Mouse (Mus musculus): ENCODE data around the gene Tbc1d32. TPM values are rescaled to one million over a fixed set of nuclear protein-coding genes. Genes with fewer than 3 reads are reported as not detected.

Tbc1d32 gene
- polyA plus RNA-seq, 1 experiment from 2014 or later, result 2.7 TPM

- Histone ChIP-seq H3K9ac (peak overlapping the region; percentile 58; the same call in 1 of the 2 replicates), H3K4me1 (replicated peaks) (no peaks in the 10 kb centered on the region; the same call in 1 of the 2 replicates), H3K36me3 (no peaks in the 10 kb centered on the region), H3K9me3 (replicated peaks) (no peaks in the 10 kb centered on the region), H3K27ac (ENCODE audit: poor library complexity, severe bottlenecking) (peak overlapping the region; percentile 70), H3K4me2 (peak overlapping the region; percentile 68), H3K4me3 (peak overlapping the region; percentile 52), H3K27me3 (replicated peaks) (no peaks in the 10 kb centered on the region)
- ATAC-seq (ENCODE audit: insufficient number of reproducible peaks, low FRiP score), result peak; percentile 46
- WGBS, result 30% methylated on average over 1 of the region's 1 CpGs
These were observed 121.5 kb downstream of the Tbc1d32 start for GRCm38 (mm10) chr10:56106996-56107334.

DNA sequence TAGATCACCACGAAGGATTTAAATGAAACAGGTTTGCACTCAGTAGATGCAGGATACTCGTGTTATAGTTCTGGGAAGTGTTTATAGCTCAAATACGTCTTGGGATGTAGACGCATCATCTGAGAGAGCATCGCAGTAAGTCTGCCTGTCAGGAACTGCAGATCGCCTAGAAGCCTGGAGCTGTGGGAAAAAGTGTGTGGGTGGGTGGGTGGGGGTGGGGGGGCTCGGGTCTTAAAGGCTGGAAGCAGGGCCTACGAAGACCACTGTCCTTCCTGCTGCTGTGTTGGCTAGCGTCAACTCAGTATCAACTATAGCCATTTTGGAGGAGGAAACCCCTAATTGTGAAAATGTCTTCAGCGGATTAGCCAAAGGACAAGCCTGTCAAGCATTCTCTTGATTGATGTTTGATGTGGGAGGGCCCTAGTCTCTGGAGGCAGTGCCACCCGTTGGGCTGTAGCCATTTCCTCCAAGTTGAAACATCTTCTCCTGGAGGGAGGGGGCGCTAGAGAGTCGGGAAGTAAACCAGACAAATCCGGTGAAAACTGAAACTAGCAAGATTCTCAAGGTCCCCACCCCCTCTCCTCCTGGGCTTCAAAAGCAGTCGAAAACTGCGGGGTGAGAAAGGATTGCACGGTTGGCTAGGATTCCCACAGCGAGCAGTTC lies 122.0 kb downstream of the Tbc1d32 start, which contains the start of gene Msl3l2:
Gene Msl3l2 (plus strand): TSS at position 585 of the 663 bp plus-strand sequence.
- peak within 1 kb of the TSS; percentile 68 for H3K4me2 ChIP-seq
- H3K36me3 ChIP-seq, result no peaks in the 10 kb centered on the region
- H3K27me3 ChIP-seq (replicated peaks), result no peaks in the 10 kb centered on the region
- H3K4me3 ChIP-seq, result peak within 1 kb of the TSS; percentile 52
- 21% methylated on average over 18 of the region's 18 CpGs for WGBS
- peak within 1 kb of the TSS; percentile 58; the same call in 1 of the 2 replicates for H3K9ac ChIP-seq
- H3K4me1 ChIP-seq (replicated peaks), result no peaks in the 10 kb centered on the region; the same call in 1 of the 2 replicates
- peak; percentile 81 for ATAC-seq (ENCODE audit: insufficient number of reproducible peaks, low FRiP score)
- peak within 1 kb of the TSS; percentile 70 for H3K27ac ChIP-seq (ENCODE audit: poor library complexity, severe bottlenecking)
- no peaks in the 10 kb centered on the region for H3K9me3 ChIP-seq (replicated peaks)

GRCm38 (mm10) chr10:56099641-56100310 lies 128.7 kb downstream of the Tbc1d32 start:
- Histone ChIP-seq H3K9me3 (replicated peaks) (no peaks in the 10 kb centered on the region), H3K36me3 (no peaks in the 10 kb centered on the region), H3K4me3 (no peak overlapping the region), H3K27me3 (replicated peaks) (no peaks in the 10 kb centered on the region), H3K4me1 (replicated peaks) (no peaks in the 10 kb centered on the region), H3K27ac (ENCODE audit: poor library complexity, severe bottlenecking) (no peak overlapping the region), H3K4me2 (no peak overlapping the region), H3K9ac (no peak overlapping the region)
- no peak for ATAC-seq (ENCODE audit: insufficient number of reproducible peaks, low FRiP score)
- WGBS, result 84% methylated on average over 3 of the region's 3 CpGs

DNA sequence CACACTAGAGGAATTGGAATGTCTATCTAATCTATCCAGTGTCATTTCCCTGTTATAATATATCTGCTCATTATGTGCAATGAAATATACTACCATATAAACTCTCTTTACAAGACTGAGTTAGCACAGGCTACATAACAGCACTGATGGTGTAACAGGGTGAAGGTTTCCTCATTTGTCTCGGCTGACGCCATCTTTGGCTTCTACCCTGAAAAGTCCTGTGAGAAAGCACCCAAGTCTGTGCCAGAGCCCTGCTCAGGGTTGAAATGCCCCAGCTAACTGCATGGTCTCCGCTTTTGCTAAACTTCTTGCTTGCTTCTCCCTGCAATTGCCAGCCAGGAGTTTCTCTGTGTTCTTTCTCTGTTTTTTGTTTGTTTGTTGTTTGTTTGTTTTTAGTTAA lies 129.4 kb downstream of the Tbc1d32 start:
- Histone ChIP-seq H3K9ac (no peak overlapping the region), H3K4me1 (replicated peaks) (no peaks in the 10 kb centered on the region), H3K27me3 (replicated peaks) (no peaks in the 10 kb centered on the region), H3K36me3 (no peaks in the 10 kb centered on the region), H3K4me3 (no peak overlapping the region), H3K4me2 (no peak overlapping the region), H3K9me3 (replicated peaks) (no peaks in the 10 kb centered on the region), H3K27ac (ENCODE audit: poor library complexity, severe bottlenecking) (no peak overlapping the region)
- no peak for ATAC-seq (ENCODE audit: insufficient number of reproducible peaks, low FRiP score)
- 79% methylated on average over 3 of the region's 3 CpGs for WGBS

DNA sequence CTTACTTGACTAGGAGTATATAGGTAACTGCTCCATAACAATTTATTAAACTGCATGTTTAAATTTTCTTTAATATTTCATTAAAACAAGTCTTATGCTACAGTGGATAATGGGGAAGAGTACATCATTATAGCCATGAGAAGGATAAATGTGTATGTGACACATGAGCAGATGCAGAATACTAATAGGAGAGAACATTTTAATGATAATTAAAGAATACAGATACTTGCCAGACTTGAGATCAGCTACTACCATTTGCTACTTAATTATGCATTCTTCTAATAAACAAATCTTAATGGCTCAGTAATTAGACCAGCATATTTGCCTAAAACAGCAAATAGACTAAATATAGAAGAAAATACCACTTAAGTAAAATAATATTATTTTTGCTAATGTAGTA lies 131.7 kb downstream of the Tbc1d32 start:
- Histone ChIP-seq H3K9ac (no peak overlapping the region), H3K4me3 (no peak overlapping the region), H3K36me3 (no peaks in the 10 kb centered on the region), H3K9me3 (replicated peaks) (no peaks in the 10 kb centered on the region), H3K4me1 (replicated peaks) (no peaks in the 10 kb centered on the region), H3K4me2 (no peak overlapping the region), H3K27ac (ENCODE audit: poor library complexity, severe bottlenecking) (no peak overlapping the region), H3K27me3 (replicated peaks) (no peaks in the 10 kb centered on the region)
- ATAC-seq (ENCODE audit: insufficient number of reproducible peaks, low FRiP score), result no peak

GRCm38 (mm10) chr10:56094586-56094985 lies 133.9 kb downstream of the Tbc1d32 start:
- Histone ChIP-seq H3K4me1 (replicated peaks) (no peaks in the 10 kb centered on the region), H3K27me3 (replicated peaks) (no peaks in the 10 kb centered on the region), H3K9ac (no peak overlapping the region), H3K4me3 (no peak overlapping the region), H3K4me2 (no peak overlapping the region), H3K36me3 (no peaks in the 10 kb centered on the region), H3K27ac (ENCODE audit: poor library complexity, severe bottlenecking) (no peak overlapping the region), H3K9me3 (replicated peaks) (no peaks in the 10 kb centered on the region)
- WGBS, result 78% methylated on average over 5 of the region's 5 CpGs
- ATAC-seq (ENCODE audit: insufficient number of reproducible peaks, low FRiP score), result no peak

- Histone ChIP-seq H3K27me3 (replicated peaks) (no peaks in the 10 kb centered on the region), H3K4me3 (no peak overlapping the region), H3K4me2 (no peak overlapping the region), H3K9me3 (replicated peaks) (no peaks in the 10 kb centered on the region), H3K27ac (ENCODE audit: poor library complexity, severe bottlenecking) (no peak overlapping the region), H3K36me3 (no peaks in the 10 kb centered on the region), H3K9ac (no peak overlapping the region), H3K4me1 (replicated peaks) (no peaks in the 10 kb centered on the region)
- no peak for ATAC-seq (ENCODE audit: insufficient number of reproducible peaks, low FRiP score)
- 67% methylated on average over 4 of the region's 4 CpGs for WGBS
These were observed 138.8 kb downstream of the Tbc1d32 start for GRCm38 (mm10) chr10:56089714-56090113.

DNA sequence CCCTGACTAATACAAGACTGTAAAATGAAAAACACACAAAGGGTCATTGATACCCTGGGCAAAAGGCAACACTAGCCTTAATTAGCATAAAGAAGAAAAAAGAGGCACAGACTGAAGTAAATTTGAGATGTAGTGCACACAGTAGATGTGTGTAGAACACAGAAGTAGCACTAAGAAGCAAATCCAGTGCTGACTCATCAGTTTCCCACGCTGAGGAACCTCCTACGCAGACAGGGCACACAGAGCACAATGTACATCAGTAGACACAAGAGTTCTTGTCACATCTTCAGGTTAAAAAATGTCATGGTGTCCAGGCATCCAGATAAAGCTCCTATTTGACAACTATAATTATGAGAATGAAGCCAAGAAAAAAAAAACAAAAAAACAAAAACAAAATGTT lies 165.7 kb downstream of the Tbc1d32 start:
- H3K27me3 ChIP-seq (replicated peaks), result no peaks in the 10 kb centered on the region
- no peak for ATAC-seq (ENCODE audit: insufficient number of reproducible peaks, low FRiP score)
- no peaks in the 10 kb centered on the region for H3K9me3 ChIP-seq (replicated peaks)
- H3K4me1 ChIP-seq (replicated peaks), result no peaks in the 10 kb centered on the region
- H3K36me3 ChIP-seq, result no peaks in the 10 kb centered on the region
- WGBS, result 84% methylated on average over 2 of the region's 2 CpGs
- H3K4me2 ChIP-seq, result no peak overlapping the region
- no peak overlapping the region for H3K27ac ChIP-seq (ENCODE audit: poor library complexity, severe bottlenecking)
- no peak overlapping the region for H3K9ac ChIP-seq
- H3K4me3 ChIP-seq, result no peak overlapping the region

- Histone ChIP-seq H3K36me3 (no peaks in the 10 kb centered on the region), H3K4me1 (replicated peaks) (no peaks in the 10 kb centered on the region), H3K9ac (no peak overlapping the region), H3K4me2 (no peak overlapping the region), H3K27ac (ENCODE audit: poor library complexity, severe bottlenecking) (no peak overlapping the region), H3K4me3 (no peak overlapping the region), H3K27me3 (replicated peaks) (no peaks in the 10 kb centered on the region), H3K9me3 (replicated peaks) (no peaks in the 10 kb centered on the region)
- 82% methylated on average over 2 of the region's 2 CpGs for WGBS
- no peak for ATAC-seq (ENCODE audit: insufficient number of reproducible peaks, low FRiP score)
These were observed 167.2 kb downstream of the Tbc1d32 start for GRCm38 (mm10) chr10:56061238-56061830.

DNA sequence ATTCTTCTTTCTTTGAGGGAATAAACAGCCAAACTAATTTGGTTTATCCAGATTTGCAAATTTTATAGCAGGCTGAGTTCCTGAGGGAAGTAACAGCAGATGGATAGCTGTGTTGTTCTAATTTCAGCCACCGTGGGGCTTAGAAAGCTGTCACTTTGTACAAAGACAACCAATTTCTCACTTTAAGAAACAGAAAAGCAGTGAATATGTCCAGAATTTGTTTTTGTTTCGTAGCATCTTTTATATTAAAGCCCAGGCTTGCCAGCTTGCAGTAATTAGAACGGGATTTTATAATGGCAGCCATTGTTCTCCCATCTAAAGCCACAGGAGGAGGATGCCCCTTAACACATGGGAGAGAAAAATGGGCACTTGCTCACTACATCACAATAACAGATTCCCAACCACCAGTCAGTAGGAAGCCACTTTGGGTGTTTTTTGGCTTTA lies 169.5 kb downstream of the Tbc1d32 start:
- H3K27me3 ChIP-seq (replicated peaks), result no peaks in the 10 kb centered on the region
- WGBS, result 77% methylated on average over 3 of the region's 3 CpGs

GRCm38 (mm10) chr10:56025400-56025799 lies 203.1 kb downstream of the Tbc1d32 start:
- no peak overlapping the region for H3K9ac ChIP-seq
- no peak overlapping the region for H3K4me2 ChIP-seq
- H3K9me3 ChIP-seq (replicated peaks), result no peaks in the 10 kb centered on the region
- H3K4me3 ChIP-seq, result no peak overlapping the region
- H3K27me3 ChIP-seq (replicated peaks), result no peaks in the 10 kb centered on the region
- no peak for ATAC-seq (ENCODE audit: insufficient number of reproducible peaks, low FRiP score)
- H3K36me3 ChIP-seq, result no peaks in the 10 kb centered on the region
- no peaks in the 10 kb centered on the region for H3K4me1 ChIP-seq (replicated peaks)
- no peak overlapping the region for H3K27ac ChIP-seq (ENCODE audit: poor library complexity, severe bottlenecking)

More for the DNA sequence above, 169.5 kb downstream of the Tbc1d32 start:
- H3K36me3 ChIP-seq, result no peaks in the 10 kb centered on the region
- no peak overlapping the region for H3K4me2 ChIP-seq
- no peaks in the 10 kb centered on the region for H3K9me3 ChIP-seq (replicated peaks)
- no peak overlapping the region for H3K27ac ChIP-seq (ENCODE audit: poor library complexity, severe bottlenecking)
- no peak overlapping the region for H3K9ac ChIP-seq
- no peaks in the 10 kb centered on the region for H3K4me1 ChIP-seq (replicated peaks)
- ATAC-seq (ENCODE audit: insufficient number of reproducible peaks, low FRiP score), result no peak
- no peak overlapping the region for H3K4me3 ChIP-seq

Measured in heart, embryonic 12.5 days (tissue).